Mouse (Mus musculus) left cerebral cortex, postnatal 10 days (tissue): ENCODE results near the gene Cacna1f. TPM values are rescaled to one million over a fixed set of nuclear protein-coding genes. Genes with fewer than 3 reads are reported as not detected.

ENCODE experiments used
- DNase-seq, 2 experiments: peaks; one replicate each; pipeline ENCODE4 v3.0.0; 2021 to 2022; ENCODE audit warnings: low spot score in 2 of 2, mixed read lengths in 1 of 2; ENCODE audit errors: extremely low spot score in 1 of 2
- intact Hi-C: fragments of 180-260 bp; cut with DNase I; formaldehyde crosslinking; loops from one replicate; pipeline ENCODE4 v1.15.1; 2025
- total RNA-seq, 2 experiments: library from RNA; stranded (reverse); gene quantifications; 2 replicates each; pipeline ENCODE4 v1.2.3; 2021

Cacna1f gene
- total RNA-seq, 2 experiments from 2014 or later: 0.08 to 0.17 TPM

DNA sequence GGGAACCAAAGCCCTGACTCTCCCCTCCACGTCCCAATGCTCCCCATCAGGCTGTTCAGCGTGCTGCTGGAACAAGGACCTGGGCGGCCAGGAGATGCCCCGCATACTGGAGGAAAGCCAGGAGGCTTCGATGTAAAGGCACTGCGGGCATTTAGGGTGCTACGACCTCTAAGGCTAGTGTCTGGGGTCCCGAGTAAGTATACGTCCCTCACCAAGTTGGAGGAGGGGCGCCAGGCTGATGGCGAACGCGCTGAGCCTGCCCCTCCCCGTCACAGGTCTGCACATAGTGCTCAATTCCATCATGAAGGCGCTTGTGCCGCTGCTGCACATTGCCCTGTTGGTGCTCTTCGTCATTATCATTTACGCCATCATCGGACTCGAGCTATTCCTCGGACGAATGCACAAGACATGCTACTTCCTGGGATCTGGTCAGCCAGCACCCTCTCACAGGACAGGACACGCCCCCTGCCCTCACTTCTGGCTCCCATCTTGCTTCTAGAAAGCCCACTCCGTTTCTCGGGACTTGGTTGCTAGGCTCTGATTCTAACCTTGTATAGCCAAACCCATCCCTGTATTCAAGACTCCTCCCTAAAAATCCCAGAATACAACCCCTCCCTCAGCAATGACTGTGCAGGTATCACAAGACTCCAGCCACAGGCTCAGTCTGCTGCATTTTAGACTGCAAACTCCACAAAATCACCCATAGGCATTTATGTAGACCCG, 3.8 kb downstream of the Cacna1f start:
- intact Hi-C loops: no loop called here
- no peak for DNase-seq

DNA sequence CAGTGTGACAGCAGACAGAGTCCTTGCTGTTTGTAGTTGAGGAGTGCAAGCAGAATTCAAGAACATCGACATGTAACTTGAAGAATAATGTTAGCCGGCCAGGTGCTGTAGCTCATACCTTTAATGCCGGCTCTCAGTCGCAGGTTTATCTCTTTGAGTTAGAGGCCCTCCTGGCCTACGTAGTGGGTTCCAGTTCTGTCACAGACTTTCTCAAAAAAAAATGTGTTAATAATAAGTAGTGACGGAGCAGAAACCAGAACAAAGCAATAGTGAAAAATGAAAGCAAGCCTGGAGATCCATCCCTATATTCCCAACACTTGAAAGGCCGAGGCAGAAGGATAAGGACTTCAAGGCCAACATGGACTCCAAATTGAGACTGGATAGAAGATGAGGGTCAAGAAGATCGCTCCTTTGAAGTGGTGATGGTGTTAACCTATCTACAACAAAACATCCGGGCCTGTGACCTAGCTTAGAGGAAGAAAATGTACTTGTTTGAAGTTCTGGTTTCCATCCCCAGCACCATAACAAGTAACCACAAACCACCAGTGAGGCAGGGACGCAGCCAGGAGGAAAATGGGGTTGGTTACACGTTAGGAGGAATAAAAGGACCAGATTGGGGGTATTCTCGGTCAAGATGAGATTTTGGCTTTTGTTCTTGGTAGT, 11.1 kb downstream of the Cacna1f start:
- intact Hi-C loops: no loop called here
- no peak for DNase-seq

- no peak for DNase-seq
- intact Hi-C loops: no loop called here
Measured at GRCm38 (mm10) chrX:7632560-7632959, 25.7 kb downstream of the Cacna1f start.

DNA sequence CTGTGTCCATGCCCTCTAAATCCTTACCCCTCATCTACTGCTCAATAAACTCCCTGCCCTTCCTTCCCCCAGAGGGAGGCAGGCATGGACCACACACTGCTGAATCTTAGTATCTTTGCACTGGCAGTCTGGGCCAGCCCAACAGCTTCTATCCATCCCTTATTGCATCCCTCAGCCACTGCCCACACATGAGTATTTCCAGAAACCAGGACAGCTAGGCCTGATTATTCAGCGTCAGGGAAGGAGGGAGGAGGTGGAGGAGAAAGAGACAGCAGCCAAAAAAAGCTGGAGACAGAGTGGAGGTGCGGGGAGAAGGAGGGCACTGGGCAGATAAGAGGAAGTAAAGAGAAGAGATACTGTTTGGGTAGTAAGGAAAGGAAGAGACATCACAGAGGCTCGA, 28.2 kb downstream of the Cacna1f start:
- intact Hi-C loops: loop anchor here (5.0 kb wide), 1 partner anchor 63 kb away; the partner anchor contains the start of genes Foxp3 and Ppp1r3f
- no peak for DNase-seq

DNA sequence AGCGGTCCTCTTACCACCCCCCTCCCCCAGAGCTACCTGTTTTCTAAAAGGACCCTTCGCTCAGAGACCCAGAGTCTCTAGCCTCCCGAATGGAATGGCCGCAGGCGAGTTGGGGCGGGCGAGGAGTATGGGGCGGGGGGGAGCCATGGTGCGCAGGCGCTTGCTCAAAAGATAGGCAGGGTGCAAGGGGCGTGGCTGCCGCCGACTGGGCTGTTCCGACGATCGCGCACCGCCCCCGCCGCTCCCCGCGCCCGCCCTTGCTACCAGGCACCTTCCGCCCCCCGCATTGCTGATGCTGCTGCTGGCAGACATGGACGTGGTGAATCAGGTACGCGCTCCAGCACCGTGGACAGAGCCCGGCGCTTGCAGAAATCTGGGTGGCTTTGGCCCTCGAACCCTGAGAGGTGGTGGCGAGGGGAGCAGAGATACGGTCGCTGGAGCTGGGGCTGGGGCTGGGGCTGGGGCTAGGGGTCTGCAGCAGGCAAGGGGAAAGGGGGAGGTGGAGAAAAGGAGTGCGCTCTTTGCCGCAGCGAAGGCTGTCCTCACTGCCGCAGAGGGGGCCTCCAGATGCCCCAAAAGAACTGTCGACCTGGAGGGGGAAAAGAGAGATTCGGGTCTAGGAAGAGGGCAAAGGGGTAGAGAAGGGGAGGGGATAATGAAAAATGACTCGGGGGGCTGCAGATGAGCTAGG, 31.7 kb downstream of the Cacna1f start, which contains the start of gene Syp:
Gene Syp (plus strand): TSS at position 71 of the 691 bp plus-strand sequence.
- intact Hi-C loops: loop anchor here (5.0 kb wide), 1 partner anchor 66 kb away; the partner anchor contains the start of genes Foxp3 and Ppp1r3f
- DNase-seq: peak; percentile 78 to 87

DNA sequence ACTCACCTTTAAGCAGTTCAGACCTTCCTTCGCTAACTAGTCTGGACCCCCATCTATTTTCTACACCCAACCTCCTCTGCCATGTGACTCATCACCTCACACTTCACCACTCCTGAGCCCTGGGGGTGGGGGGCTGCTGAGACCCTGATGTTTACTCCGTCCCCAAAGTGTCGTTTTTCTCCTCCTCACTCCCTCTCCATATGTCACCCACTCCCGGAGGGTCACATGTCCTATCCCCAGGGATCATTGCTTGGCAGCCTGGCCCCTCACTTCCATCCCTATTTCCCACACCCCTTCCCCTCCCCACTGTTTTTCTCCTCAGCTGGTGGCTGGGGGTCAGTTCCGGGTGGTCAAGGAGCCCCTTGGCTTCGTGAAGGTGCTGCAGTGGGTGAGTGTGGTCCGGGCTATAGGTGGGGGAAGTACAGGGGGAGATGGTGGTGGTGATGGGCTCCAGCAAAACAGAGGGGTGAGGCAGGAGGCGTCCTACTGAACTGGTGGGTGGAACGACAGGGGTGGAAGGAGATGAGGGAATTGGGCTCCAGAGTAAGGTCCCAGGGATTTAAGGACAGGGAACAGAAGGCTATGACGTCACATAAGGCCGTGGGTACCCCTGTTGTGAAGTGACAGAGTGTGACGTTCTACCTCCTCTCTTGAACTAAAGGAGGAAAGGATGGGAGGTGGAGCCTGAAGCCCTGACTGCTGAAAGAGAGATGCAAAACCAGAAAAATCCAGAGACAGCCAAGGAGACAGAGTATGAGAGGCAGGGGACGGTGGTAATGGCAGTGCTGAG, 32.8 kb downstream of the Cacna1f start:
- intact Hi-C loops: loop anchor here (5.0 to 10.0 kb wide), 3 partner anchors 67 to 217 kb away; partner anchors contain the start of genes Foxp3 and Ppp1r3f
- DNase-seq: no peak

GRCm38 (mm10) chrX:7640785-7641184, 33.9 kb downstream of the Cacna1f start:
- intact Hi-C loops: loop anchor here (5.0 to 10.0 kb wide), 2 partner anchors 166 to 218 kb away; no protein-coding TSS in a partner anchor
- DNase-seq: no peak

GRCm38 (mm10) chrX:7645349-7645748, 38.5 kb downstream of the Cacna1f start:
- intact Hi-C loops: loop anchor here (10.0 kb wide), 1 partner anchor 171 kb away; no protein-coding TSS in a partner anchor
- DNase-seq: peak; percentile 65 to 73

DNA sequence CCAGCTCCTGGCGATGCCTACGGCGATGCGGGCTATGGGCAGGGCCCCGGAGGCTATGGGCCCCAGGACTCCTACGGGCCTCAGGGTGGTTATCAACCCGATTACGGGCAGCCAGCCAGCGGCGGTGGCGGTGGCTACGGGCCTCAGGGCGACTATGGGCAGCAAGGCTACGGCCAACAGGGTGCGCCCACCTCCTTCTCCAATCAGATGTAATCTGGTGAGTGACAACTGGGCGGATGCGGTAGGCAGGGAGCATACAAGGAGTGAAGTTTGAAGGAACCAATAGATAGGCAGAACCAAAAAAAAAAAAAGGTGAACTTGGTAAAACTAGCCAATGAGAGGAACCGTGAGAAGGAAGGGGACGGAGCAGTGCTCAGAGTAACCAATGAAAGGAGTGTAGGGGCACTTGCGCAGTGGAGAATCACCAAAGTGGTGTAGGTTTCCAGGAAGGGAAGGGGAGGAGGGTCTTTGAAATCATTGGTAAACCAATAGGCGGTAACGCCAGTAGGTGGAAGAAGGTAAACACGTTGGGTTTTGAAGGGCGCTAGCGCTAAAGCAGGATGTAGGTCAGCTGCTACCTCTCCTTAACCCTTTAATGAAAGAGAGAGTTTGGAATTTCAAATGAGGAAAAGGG, 41.9 kb downstream of the Cacna1f start:
- intact Hi-C loops: loop anchor here (10.0 kb wide), 1 partner anchor 174 kb away; no protein-coding TSS in a partner anchor

GRCm38 (mm10) chrX:7657221-7657639, 50.3 kb downstream of the Cacna1f start, which contains the start of gene Prickle3:
TSS of gene Prickle3 (plus strand) at chrX:7657260.
- intact Hi-C loops: no loop called here
- DNase-seq: peak in 1 of 2 experiments; percentile 64

More for the DNA sequence above, 41.9 kb downstream of the Cacna1f start:
- DNase-seq: peak; percentile 53 to 89

DNA sequence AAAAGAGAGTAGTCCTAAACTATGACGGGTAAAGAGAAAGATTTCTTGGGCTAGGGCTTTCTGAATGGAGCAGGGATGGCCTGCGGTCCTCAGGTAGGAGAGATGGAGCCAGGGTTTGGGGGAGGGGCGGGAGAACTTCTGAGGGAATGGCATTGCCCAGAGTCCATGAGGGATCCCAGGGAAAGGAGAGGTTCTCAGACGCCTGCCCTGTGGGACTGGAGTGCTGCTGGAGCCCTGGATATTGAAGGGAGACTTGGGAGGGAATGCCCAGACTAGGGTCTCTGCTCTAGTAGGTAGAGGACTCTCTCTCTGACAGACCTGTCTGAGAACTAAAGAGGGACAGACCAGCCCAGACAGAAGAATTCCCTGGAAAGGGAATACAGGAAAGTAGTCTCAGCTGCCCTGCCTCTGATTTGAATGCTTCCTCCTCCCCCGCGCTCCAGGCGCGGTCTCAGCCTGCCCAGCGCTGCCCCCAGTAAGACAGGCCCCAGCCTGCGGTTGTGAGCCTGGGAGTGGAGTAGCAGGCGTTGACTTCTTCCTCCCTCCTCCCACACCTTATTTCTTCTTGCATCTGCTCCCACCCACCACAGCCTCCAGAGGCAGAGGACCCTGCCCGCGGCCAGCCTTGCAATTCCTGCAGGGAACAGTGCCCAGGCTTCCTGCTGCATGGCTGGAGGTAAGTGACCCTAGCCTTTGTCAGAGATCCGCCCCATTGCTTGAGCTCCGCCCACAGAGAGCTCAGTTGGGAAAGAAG, 51.3 kb downstream of the Cacna1f start:
- DNase-seq: no peak
- intact Hi-C loops: no loop called here

GRCm38 (mm10) chrX:7658785-7659589, 52.1 kb downstream of the Cacna1f start:
- intact Hi-C loops: no loop called here
- peak in 1 of 2 experiments; percentile 16 for DNase-seq

DNA sequence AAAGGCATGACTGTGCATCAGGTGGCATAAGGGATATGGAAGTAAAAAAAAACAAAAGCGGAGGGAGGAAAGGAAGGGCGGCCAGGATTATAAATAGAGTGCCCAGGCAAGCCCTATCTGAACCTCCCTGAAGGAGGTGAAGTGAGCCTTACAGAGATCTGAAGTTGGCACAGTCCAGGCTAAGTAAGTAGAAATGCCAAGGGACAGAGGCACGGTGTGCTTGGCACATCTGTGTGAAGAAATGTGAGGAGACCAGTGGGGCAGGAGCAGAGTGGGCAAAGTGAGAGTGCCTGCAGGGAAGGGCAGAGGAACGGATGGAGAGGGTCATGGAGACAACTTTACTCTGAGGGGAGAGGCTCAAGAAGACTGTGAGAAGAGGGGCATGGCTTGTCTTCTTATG, 54.2 kb downstream of the Cacna1f start:
- intact Hi-C loops: no loop called here
- no peak for DNase-seq

- no peak for DNase-seq
- intact Hi-C loops: no loop called here
Measured at GRCm38 (mm10) chrX:7662936-7663335, 56.1 kb downstream of the Cacna1f start.

DNA sequence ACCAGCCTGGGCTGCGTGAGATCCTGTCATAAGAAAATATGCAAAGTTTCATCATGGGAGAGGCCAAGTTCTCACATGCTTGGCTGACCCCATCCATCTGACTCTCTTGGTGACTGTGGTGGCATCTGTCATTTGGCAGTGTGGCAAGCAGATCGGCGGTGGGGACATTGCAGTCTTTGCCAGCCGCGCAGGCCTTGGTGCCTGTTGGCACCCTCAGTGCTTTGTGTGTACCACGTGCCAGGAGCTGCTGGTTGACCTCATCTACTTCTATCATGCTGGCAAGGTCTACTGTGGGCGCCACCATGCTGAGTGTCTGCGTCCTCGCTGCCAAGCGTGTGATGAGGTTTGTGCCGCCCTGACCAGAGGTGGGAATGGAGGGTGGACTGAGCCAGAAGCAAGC, 57.9 kb downstream of the Cacna1f start:
- no peak for DNase-seq
- intact Hi-C loops: no loop called here

GRCm38 (mm10) chrX:7665739-7666502, 59.0 kb downstream of the Cacna1f start:
- intact Hi-C loops: no loop called here
- no peak for DNase-seq
